Mouse (Mus musculus) CH12.LX (cell line): Measurements from ENCODE around the gene Riox2. TPM values are rescaled to one million over a fixed set of nuclear protein-coding genes. Genes with fewer than 3 reads are reported as not detected.

ENCODE experiments used
- DNase-seq: peaks from one replicate; pipeline ENCODE4 v3.0.0-alpha.2; 2013; ENCODE audit errors: extremely low read depth
- H3K27ac ChIP-seq: 2 replicates; pipeline ENCODE4 v1.5.1; 2012; ENCODE audit warnings: low read depth, mild to moderate bottlenecking, control low read depth, moderate library complexity; ENCODE audit not compliant: insufficient read depth
- H3K27me3 ChIP-seq: replicated peaks from 2 replicates; pipeline ENCODE3; 2012; ENCODE audit warnings: inconsistent platforms
- H3K36me3 ChIP-seq, 2 experiments: replicated peaks in 1 of 2; 2 replicates each; pipeline versions ENCODE3 to v1.6.1; 2012; ENCODE audit warnings: inconsistent platforms in 1 of 2, low read length in 1 of 2, mild to moderate bottlenecking in 1 of 2, mixed read lengths in 1 of 2, moderate library complexity in 1 of 2; ENCODE audit not compliant: control insufficient read depth in 1 of 2, insufficient read depth in 1 of 2
- H3K4me1 ChIP-seq, 2 experiments: 2 replicates each; pipeline ENCODE4 v1.6.1; 2012; ENCODE audit warnings: inconsistent platforms in 1 of 2, moderate library complexity in 1 of 2; ENCODE audit not compliant: insufficient read depth in 2 of 2, control insufficient read depth in 1 of 2
- H3K4me2 ChIP-seq: 2 replicates; pipeline ENCODE4 v1.6.1; 2012; ENCODE audit warnings: low read depth, mild to moderate bottlenecking, control low read depth; ENCODE audit not compliant: poor library complexity, insufficient read depth, severe bottlenecking
- H3K4me3 ChIP-seq, 3 experiments: fragments of 150-350 bp in 1 of 3; sonication (generic) in 1 of 3; replicated peaks in 1 of 3; 2 replicates each; pipeline versions ENCODE3 to v1.5.1; 2011 to 2012; ENCODE audit warnings: low read depth in 2 of 3, low read length in 2 of 3, mild to moderate bottlenecking in 2 of 3, moderate library complexity in 2 of 3, control low read depth in 1 of 3, improper control_type of control experiment in 1 of 3, inconsistent platforms in 1 of 3, mixed read lengths in 1 of 3; ENCODE audit not compliant: poor library complexity in 1 of 3
- H3K79me2 ChIP-seq: replicated peaks from 2 replicates; pipeline ENCODE4 v1.6.1; 2012; ENCODE audit warnings: mild to moderate bottlenecking, moderate library complexity; ENCODE audit not compliant: control insufficient read depth, poor library complexity, insufficient read depth, severe bottlenecking; ENCODE audit errors: extremely low read depth
- H3K9ac ChIP-seq: 2 replicates; pipeline ENCODE4 v1.6.1; 2012; ENCODE audit warnings: low read depth, mild to moderate bottlenecking, control low read depth, moderate library complexity; ENCODE audit not compliant: insufficient read depth
- H3K9me3 ChIP-seq: replicated peaks from 2 replicates; pipeline ENCODE3; 2012; ENCODE audit warnings: low read length, inconsistent platforms, mixed read lengths
- BHLHE40 ChIP-seq: IDR thresholded peaks from 2 replicates; pipeline ENCODE4 v1.6.1; 2011; ENCODE audit warnings: mild to moderate bottlenecking, low read depth, low read length, improper control_type of control experiment
- CHD2 ChIP-seq: IDR thresholded peaks from 2 replicates; pipeline ENCODE4 v1.6.1; 2011; ENCODE audit warnings: low read length, improper control_type of control experiment
- CTCF ChIP-seq, 2 experiments: IDR thresholded peaks in 1 of 2; conservative IDR thresholded peaks in 1 of 2; 2 replicates each; pipeline ENCODE4 v1.5.1; 2011 to 2012; ENCODE audit warnings: low read depth in 2 of 2, low read length in 2 of 2, improper control_type of control experiment in 1 of 2, inconsistent platforms in 1 of 2, mild to moderate bottlenecking in 1 of 2, moderate library complexity in 1 of 2
- ELF1 ChIP-seq: IDR thresholded peaks from 2 replicates; pipeline ENCODE4 v1.6.1; 2014; ENCODE audit warnings: low read depth, mild to moderate bottlenecking, inconsistent platforms, low read length, improper control_type of control experiment
- ETS1 ChIP-seq: conservative IDR thresholded peaks from 2 replicates; pipeline ENCODE4 v1.6.1; 2012; ENCODE audit warnings: low read depth, mild to moderate bottlenecking, inconsistent platforms, low read length, improper control_type of control experiment, moderate library complexity
- GABPA ChIP-seq: IDR thresholded peaks from 2 replicates; pipeline ENCODE4 v1.6.1; 2012; ENCODE audit warnings: low read depth, low read length, improper control_type of control experiment, inconsistent platforms; ENCODE audit not compliant: insufficient replicate concordance
- HCFC1 ChIP-seq: IDR thresholded peaks from 2 replicates; pipeline ENCODE4 v1.6.1; 2012; ENCODE audit warnings: low read depth, mild to moderate bottlenecking, inconsistent platforms, low read length, improper control_type of control experiment
- IRF4 ChIP-seq: IDR thresholded peaks from 2 replicates; pipeline ENCODE4 v1.6.1; 2014; ENCODE audit warnings: low read depth, mild to moderate bottlenecking, inconsistent platforms, low read length, improper control_type of control experiment
- JUN ChIP-seq: IDR thresholded peaks from 2 replicates; pipeline ENCODE4 v1.6.1; 2011; ENCODE audit warnings: low read depth, mild to moderate bottlenecking, low read length, improper control_type of control experiment, moderate library complexity; ENCODE audit not compliant: insufficient read depth
- JUND ChIP-seq: conservative IDR thresholded peaks from 2 replicates; pipeline ENCODE4 v1.6.1; 2011; ENCODE audit warnings: low read depth, low read length, improper control_type of control experiment
- KAT2A ChIP-seq: IDR thresholded peaks from 2 replicates; pipeline ENCODE4 v1.6.1; 2012; ENCODE audit warnings: low read length, improper control_type of control experiment, inconsistent platforms; ENCODE audit not compliant: insufficient replicate concordance
- MAX ChIP-seq: IDR thresholded peaks from 2 replicates; pipeline ENCODE4 v1.6.1; 2011; ENCODE audit warnings: low read length, improper control_type of control experiment
- MAZ ChIP-seq: IDR thresholded peaks from 2 replicates; pipeline ENCODE4 v1.6.1; 2012; ENCODE audit warnings: low read depth, mild to moderate bottlenecking, inconsistent platforms, low read length, improper control_type of control experiment, moderate library complexity
- MXI1 ChIP-seq: IDR thresholded peaks from 2 replicates; pipeline ENCODE4 v1.6.1; 2011; ENCODE audit warnings: mild to moderate bottlenecking, low read depth, low read length, improper control_type of control experiment
- NRF1 ChIP-seq: IDR thresholded peaks from 2 replicates; pipeline ENCODE4 v1.6.1; 2014; ENCODE audit warnings: low read depth, mild to moderate bottlenecking, inconsistent platforms, low read length, improper control_type of control experiment, moderate library complexity
- POLR2AphosphoS2 ChIP-seq: IDR thresholded peaks from 2 replicates; pipeline ENCODE4 v1.6.1; 2011; ENCODE audit warnings: low read depth, low read length, improper control_type of control experiment
- SIN3A ChIP-seq: IDR thresholded peaks from 2 replicates; pipeline ENCODE4 v1.6.1; 2012; ENCODE audit warnings: low read length, improper control_type of control experiment, inconsistent platforms
- SMC3 ChIP-seq: IDR thresholded peaks from 2 replicates; pipeline ENCODE4 v1.6.1; 2011; ENCODE audit warnings: low read depth, low read length, improper control_type of control experiment
- TCF12 ChIP-seq: IDR thresholded peaks from 2 replicates; pipeline ENCODE4 v1.6.1; 2014; ENCODE audit warnings: low read depth, mild to moderate bottlenecking, inconsistent platforms, low read length, improper control_type of control experiment
- USF1 ChIP-seq: IDR thresholded peaks from 2 replicates; pipeline ENCODE4 v1.6.1; 2014; ENCODE audit warnings: low read depth, mild to moderate bottlenecking, inconsistent platforms, low read length, improper control_type of control experiment
- USF2 ChIP-seq: conservative IDR thresholded peaks from 2 replicates; pipeline ENCODE4 v1.6.1; 2011; ENCODE audit warnings: low read depth, low read length, improper control_type of control experiment
- ZNF384 ChIP-seq: IDR thresholded peaks from 2 replicates; pipeline ENCODE4 v1.6.1; 2012; ENCODE audit warnings: low read depth, low read length, improper control_type of control experiment, inconsistent platforms
- dilution Hi-C: fragments of 300-500 bp; cut with MboI; formaldehyde crosslinking; loops from 2 replicates; pipeline ENCODE4 v1.14.3; 2020; ENCODE audit warnings: low sequenced_read_pairs; ENCODE audit not compliant: extremely low pct_unique_long_range_greater_than_20kb, extremely low pct_ligation_motif_present
- in situ Hi-C: fragments of 300-500 bp; cut with MboI; formaldehyde crosslinking; loops from 3 replicates; pipeline ENCODE4 v1.14.3; 2019; ENCODE audit warnings: low sequenced_read_pairs, low pct_ligation_motif_present, low pct_unique_long_range_greater_than_20kb, mixed read lengths
- polyA plus RNA-seq: library from polyadenylated mRNA; unstranded; fragments of >175 nt; gene quantifications from 2 replicates; pipeline ENCODE4 v1.2.1, GENCODE M21; 2012; ENCODE audit warnings: low read depth; ENCODE audit not compliant: insufficient read length
- total RNA-seq, 2 experiments: library from RNA; depleted of rRNA; stranded (reverse); fragments of 300-350 nt in 1 of 2; fragments of >200 nt in 1 of 2; gene quantifications; 2 replicates each; pipeline ENCODE4 v1.2.3; 2012 to 2014

The Riox2 gene
- total and polyA plus RNA-seq, 3 experiments = 47.3 to 90.7 (median 53.6) TPM

DNA sequence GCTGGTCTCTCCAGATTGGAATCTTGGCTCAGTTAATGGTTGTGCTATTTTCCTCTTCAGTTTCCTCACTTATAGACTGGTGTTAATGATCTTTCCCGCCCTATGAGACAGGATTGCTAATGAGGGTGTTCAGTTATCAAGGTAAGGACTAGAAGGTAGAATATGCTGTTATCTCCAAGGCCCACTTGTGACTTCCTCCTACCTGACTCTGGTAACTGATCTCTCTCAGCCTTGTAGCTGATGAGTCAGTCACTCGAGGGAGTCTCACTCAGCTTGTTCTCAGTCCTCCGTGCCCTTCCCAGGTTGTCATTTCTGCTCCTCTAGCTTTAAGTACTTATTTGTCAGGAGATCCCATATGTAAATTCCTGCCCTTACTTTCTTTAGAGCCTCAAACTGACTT is 6.4 kb downstream of the Riox2 start:
- peaks cover 57 to 80% of the 10 kb centered on the region in 2 experiments for H3K36me3 ChIP-seq

DNA sequence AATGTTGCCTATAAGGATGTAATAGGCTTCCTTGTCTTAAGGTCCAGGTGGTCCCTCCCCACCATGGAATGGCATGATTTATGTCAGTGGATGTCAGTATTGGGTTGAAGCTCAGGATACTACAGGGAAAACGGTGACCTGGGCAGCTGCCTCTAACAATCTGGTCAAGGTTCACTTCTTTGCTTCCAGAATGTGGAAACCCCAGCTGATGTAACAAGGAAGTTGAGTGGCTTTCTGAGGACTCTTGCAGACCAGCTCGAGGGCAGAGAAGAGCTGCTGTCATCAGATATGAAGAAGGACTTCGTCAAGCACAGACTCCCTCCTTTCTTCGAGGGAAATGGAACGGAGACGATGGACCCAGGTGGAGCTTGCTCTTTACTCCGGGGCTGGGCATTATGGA is 15.7 kb downstream of the Riox2 start:
- no peaks in the 10 kb centered on the region for H3K9me3 ChIP-seq
- no peak overlapping the region for H3K4me2 ChIP-seq
- no peak overlapping the region for H3K9ac ChIP-seq
- in situ Hi-C loops = no loop called here
- peaks cover 65 to 96% of the 10 kb centered on the region in 2 experiments for H3K36me3 ChIP-seq
- H3K79me2 ChIP-seq = no peaks in the 10 kb centered on the region
- H3K4me3 ChIP-seq = no peak overlapping the region
- TF ChIP-seq ELF1 (0 out of 2 replicates have a peak, but pooled peaks have one; percentile 47), USF2 (no peak), ETS1 (0 out of 2 replicates have a peak, but pooled peaks have one; percentile 15)
- peak overlapping the region; percentile 44 for H3K27ac ChIP-seq
- no peak for DNase-seq
- H3K27me3 ChIP-seq = no peaks in the 10 kb centered on the region
- dilution Hi-C loops = no loop called here
- H3K4me1 ChIP-seq = peaks cover 14 to 26% of the 10 kb centered on the region in 2 experiments; a peak in 3 of 4 replicates

More for the DNA sequence above, 6.4 kb downstream of the Riox2 start:
- no peak for TF ChIP-seq USF1
- TF ChIP-seq ZNF384 = no peak
- no peak for TF ChIP-seq HCFC1
- no peak for TF ChIP-seq USF2
- TF ChIP-seq CTCF (conservative IDR thresholded peaks at IDR 0.05 in 1 of 2, IDR thresholded peaks at IDR 0.05 in 1 of 2; ENCODE audit: low read depth in 2 of 2, low read length in 2 of 2) = no peak
- TF ChIP-seq GABPA = no peak
- no peak for TF ChIP-seq SIN3A
- TF ChIP-seq POLR2AphosphoS2 = no peak
- Histone ChIP-seq H3K4me3 (no peak overlapping the region), H3K4me2 (no peak overlapping the region), H3K4me1 (peaks cover 0 to 33% of the 10 kb centered on the region in 2 experiments; a peak in 2 of 4 replicates), H3K27ac (no peak overlapping the region), H3K9ac (no peak overlapping the region), H3K27me3 (no peaks in the 10 kb centered on the region), H3K9me3 (no peaks in the 10 kb centered on the region), H3K79me2 (peaks cover 11% of the 10 kb centered on the region)
- in situ Hi-C loops (loop anchor here (5.0 to 10.0 kb wide), 3 partner anchors 56 to 139 kb away; no protein-coding TSS in a partner anchor), dilution Hi-C loops (no loop called here)
- DNase-seq = no peak

DNA sequence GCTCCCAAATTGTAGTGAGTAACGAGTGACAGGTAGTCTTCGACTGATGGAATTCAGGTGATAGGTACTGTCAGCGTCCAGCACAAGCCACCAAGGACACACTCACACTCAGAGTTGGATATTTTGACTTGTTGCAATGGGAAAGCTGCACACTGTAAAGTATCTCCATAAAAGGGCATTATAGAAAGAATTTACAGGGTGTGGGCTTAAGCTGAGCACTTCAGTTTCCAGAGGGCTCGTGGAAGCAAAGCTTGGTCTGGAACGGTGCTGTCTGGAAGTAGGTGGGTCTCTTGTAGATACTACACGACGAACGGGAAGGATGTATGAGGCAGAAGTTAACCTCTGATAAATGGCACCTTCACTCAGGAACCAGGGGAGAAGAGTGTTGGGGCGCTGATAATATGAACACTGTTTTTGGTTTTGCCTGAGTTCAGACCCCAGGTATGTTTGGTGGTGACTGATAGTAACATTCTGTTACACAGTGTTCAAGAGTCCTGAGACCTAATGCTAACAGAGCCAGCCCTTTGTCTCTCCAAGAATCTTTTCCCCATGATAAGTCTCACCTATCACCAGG is 16.5 kb downstream of the Riox2 start:
- DNase-seq = no peak
- Histone ChIP-seq H3K27ac (peak overlapping the region; percentile 44; the same call in 1 of the 2 replicates), H3K9ac (no peak overlapping the region), H3K79me2 (no peaks in the 10 kb centered on the region), H3K27me3 (no peaks in the 10 kb centered on the region), H3K4me3 (no peak overlapping the region), H3K4me1 (peaks cover 14 to 26% of the 10 kb centered on the region in 2 experiments; a peak in 3 of 4 replicates), H3K36me3 (peaks cover 62 to 96% of the 10 kb centered on the region in 2 experiments), H3K9me3 (no peaks in the 10 kb centered on the region), H3K4me2 (no peak overlapping the region)
- in situ Hi-C loops = no loop called here
- TF ChIP-seq TCF12 (no peak), CHD2 (no peak), NRF1 (no peak), CTCF (conservative IDR thresholded peaks at IDR 0.05 in 1 of 2, IDR thresholded peaks at IDR 0.05 in 1 of 2; ENCODE audit: low read depth in 2 of 2, low read length in 2 of 2) (no peak), JUN (no peak), USF2 (no peak), BHLHE40 (no peak), POLR2AphosphoS2 (no peak), GABPA (no peak), ETS1 (no peak), MAX (no peak), IRF4 (no peak), SMC3 (no peak), KAT2A (no peak), ZNF384 (no peak), MAZ (no peak), JUND (no peak), MXI1 (no peak), USF1 (no peak)
- dilution Hi-C loops = no loop called here
